Mouse (Mus musculus): ENCODE data around the gene Birc2. TPM values are rescaled to one million over a fixed set of nuclear protein-coding genes. Genes with fewer than 3 reads are reported as not detected.

The Birc2 gene
- polyA plus RNA-seq, 1 experiment from 2014 or later: 35.4 TPM

- no peak overlapping the region for H3K9ac ChIP-seq (ENCODE audit: low read depth, low read length)
- H3K36me3 ChIP-seq (ENCODE audit: control insufficient read depth, insufficient read depth, low read length): 0 out of 2 replicates have a peak, but pooled peaks cover 4% of the 10 kb centered on the region
- no peaks in the 10 kb centered on the region for H3K9me3 ChIP-seq (ENCODE audit: control insufficient read depth, low read length)
- H3K4me2 ChIP-seq (ENCODE audit: low read length): no peak overlapping the region
- ATAC-seq: no peak
- WGBS: 87% methylated on average over 9 of the region's 9 CpGs
- H3K27me3 ChIP-seq (replicated peaks; ENCODE audit: control insufficient read depth, insufficient read depth, low read length): no peaks in the 10 kb centered on the region
- no peak overlapping the region for H3K4me3 ChIP-seq (ENCODE audit: low read length)
- peaks cover 24% of the 10 kb centered on the region for H3K4me1 ChIP-seq (ENCODE audit: control insufficient read depth, insufficient read depth, low read depth, low read length)
- H3K27ac ChIP-seq (ENCODE audit: low read depth, low read length): no peak overlapping the region
Measured at GRCm38 (mm10) chr9:7829531-7830528, 7.0 kb downstream of the Birc2 start.

GRCm38 (mm10) chr9:7828706-7829105, 8.2 kb downstream of the Birc2 start:
- Histone ChIP-seq H3K4me2 (ENCODE audit: low read length) (no peak overlapping the region), H3K27me3 (replicated peaks; ENCODE audit: control insufficient read depth, insufficient read depth, low read length) (no peaks in the 10 kb centered on the region), H3K4me3 (ENCODE audit: low read length) (no peak overlapping the region), H3K27ac (ENCODE audit: low read depth, low read length) (no peak overlapping the region), H3K9me3 (ENCODE audit: control insufficient read depth, low read length) (no peaks in the 10 kb centered on the region), H3K36me3 (ENCODE audit: control insufficient read depth, insufficient read depth, low read length) (0 out of 2 replicates have a peak, but pooled peaks cover 4% of the 10 kb centered on the region), H3K4me1 (ENCODE audit: control insufficient read depth, insufficient read depth, low read depth, low read length) (peaks cover 20% of the 10 kb centered on the region), H3K9ac (ENCODE audit: low read depth, low read length) (no peak overlapping the region)
- WGBS: 94% methylated on average over 4 of the region's 4 CpGs
- ATAC-seq: no peak

- WGBS: 91% methylated on average over 5 of the region's 5 CpGs
- Histone ChIP-seq H3K36me3 (ENCODE audit: control insufficient read depth, insufficient read depth, low read length) (0 out of 2 replicates have a peak, but pooled peaks cover 2% of the 10 kb centered on the region), H3K4me1 (ENCODE audit: control insufficient read depth, insufficient read depth, low read depth, low read length) (0 out of 2 replicates have a peak, but pooled peaks cover 3% of the 10 kb centered on the region), H3K27me3 (replicated peaks; ENCODE audit: control insufficient read depth, insufficient read depth, low read length) (no peaks in the 10 kb centered on the region), H3K4me2 (ENCODE audit: low read length) (no peak overlapping the region), H3K27ac (ENCODE audit: low read depth, low read length) (no peak overlapping the region), H3K4me3 (ENCODE audit: low read length) (no peak overlapping the region), H3K9me3 (ENCODE audit: control insufficient read depth, low read length) (no peaks in the 10 kb centered on the region), H3K9ac (ENCODE audit: low read depth, low read length) (no peak overlapping the region)
- no peak for ATAC-seq
Measured at GRCm38 (mm10) chr9:7824916-7825315, 11.9 kb downstream of the Birc2 start.

- no peaks in the 10 kb centered on the region for H3K9me3 ChIP-seq (ENCODE audit: control insufficient read depth, low read length)
- no peaks in the 10 kb centered on the region for H3K4me1 ChIP-seq (ENCODE audit: control insufficient read depth, insufficient read depth, low read depth, low read length)
- H3K4me2 ChIP-seq (ENCODE audit: low read length): no peak overlapping the region
- ATAC-seq: no peak
- no peak overlapping the region for H3K4me3 ChIP-seq (ENCODE audit: low read length)
- no peaks in the 10 kb centered on the region for H3K27me3 ChIP-seq (replicated peaks; ENCODE audit: control insufficient read depth, insufficient read depth, low read length)
- no peak overlapping the region for H3K27ac ChIP-seq (ENCODE audit: low read depth, low read length)
- no peak overlapping the region for H3K9ac ChIP-seq (ENCODE audit: low read depth, low read length)
- WGBS: 83% methylated on average over 3 of the region's 3 CpGs
- H3K36me3 ChIP-seq (ENCODE audit: control insufficient read depth, insufficient read depth, low read length): peaks cover 9% of the 10 kb centered on the region
Measured at GRCm38 (mm10) chr9:7822758-7823157, 14.1 kb downstream of the Birc2 start.

DNA sequence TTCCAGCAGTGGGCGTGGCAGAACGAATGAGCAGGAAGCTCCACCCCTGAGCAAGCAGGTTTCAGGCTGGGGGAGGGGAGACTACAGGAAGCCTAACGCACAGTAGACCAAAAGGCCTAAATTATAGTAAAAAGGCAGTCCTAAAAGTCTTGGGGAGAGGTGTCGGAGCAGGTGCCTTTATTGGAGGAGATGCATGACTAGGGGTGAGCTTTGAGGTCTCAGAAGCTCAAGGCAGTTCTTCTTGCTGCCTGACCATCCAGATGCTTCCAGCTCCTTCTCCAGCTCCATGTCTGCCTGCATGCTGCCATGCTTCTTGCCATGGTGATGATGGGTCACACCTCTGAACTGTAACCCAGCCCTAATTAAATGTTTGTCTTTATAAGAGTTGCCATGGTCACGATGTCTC, 31.8 kb downstream of the Birc2 start:
- ATAC-seq: no peak
- Histone ChIP-seq H3K4me3 (ENCODE audit: low read length) (no peak overlapping the region), H3K27me3 (replicated peaks; ENCODE audit: control insufficient read depth, insufficient read depth, low read length) (no peaks in the 10 kb centered on the region), H3K27ac (ENCODE audit: low read depth, low read length) (no peak overlapping the region), H3K9ac (ENCODE audit: low read depth, low read length) (no peak overlapping the region), H3K9me3 (ENCODE audit: control insufficient read depth, low read length) (no peaks in the 10 kb centered on the region), H3K4me2 (ENCODE audit: low read length) (no peak overlapping the region), H3K4me1 (ENCODE audit: control insufficient read depth, insufficient read depth, low read depth, low read length) (no peaks in the 10 kb centered on the region), H3K36me3 (ENCODE audit: control insufficient read depth, insufficient read depth, low read length) (no peaks in the 10 kb centered on the region)
- 66% methylated on average over 4 of the region's 5 CpGs for WGBS

- Histone ChIP-seq H3K4me3 (ENCODE audit: low read length) (no peak overlapping the region), H3K27ac (ENCODE audit: low read depth, low read length) (no peak overlapping the region), H3K27me3 (replicated peaks; ENCODE audit: control insufficient read depth, insufficient read depth, low read length) (no peaks in the 10 kb centered on the region), H3K36me3 (ENCODE audit: control insufficient read depth, insufficient read depth, low read length) (no peaks in the 10 kb centered on the region), H3K4me1 (ENCODE audit: control insufficient read depth, insufficient read depth, low read depth, low read length) (no peaks in the 10 kb centered on the region), H3K9ac (ENCODE audit: low read depth, low read length) (no peak overlapping the region), H3K4me2 (ENCODE audit: low read length) (no peak overlapping the region), H3K9me3 (ENCODE audit: control insufficient read depth, low read length) (no peaks in the 10 kb centered on the region)
- ATAC-seq: no peak
- 97% methylated on average over 3 of the region's 3 CpGs for WGBS
Measured at GRCm38 (mm10) chr9:7798555-7798954, 38.3 kb downstream of the Birc2 start.

DNA sequence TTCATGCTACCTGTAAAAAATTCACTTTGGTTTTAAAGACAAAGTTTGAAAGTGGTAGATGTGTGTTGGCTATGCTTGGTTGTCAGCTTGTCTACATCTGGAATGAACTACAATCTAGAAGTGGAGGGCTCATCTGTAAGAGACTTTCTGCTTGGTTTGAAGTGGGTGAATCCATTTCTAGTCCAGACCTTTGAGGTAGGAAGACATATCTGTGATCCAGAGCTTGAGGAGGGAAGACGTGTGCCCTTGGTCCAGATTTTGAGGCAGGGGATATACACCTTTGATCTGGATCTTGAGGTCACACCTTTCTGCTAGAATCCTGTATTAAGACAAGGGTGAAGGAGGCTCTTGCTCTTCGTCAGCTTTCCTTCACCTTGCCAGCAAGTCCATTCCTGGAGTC, 39.3 kb downstream of the Birc2 start:
- H3K4me3 ChIP-seq (ENCODE audit: low read length): no peak overlapping the region
- 94% methylated on average over 2 of the region's 2 CpGs for WGBS
- no peaks in the 10 kb centered on the region for H3K4me1 ChIP-seq (ENCODE audit: control insufficient read depth, insufficient read depth, low read depth, low read length)
- no peaks in the 10 kb centered on the region for H3K27me3 ChIP-seq (replicated peaks; ENCODE audit: control insufficient read depth, insufficient read depth, low read length)
- no peak for ATAC-seq
- no peak overlapping the region for H3K27ac ChIP-seq (ENCODE audit: low read depth, low read length)
- H3K9me3 ChIP-seq (ENCODE audit: control insufficient read depth, low read length): no peaks in the 10 kb centered on the region
- H3K36me3 ChIP-seq (ENCODE audit: control insufficient read depth, insufficient read depth, low read length): no peaks in the 10 kb centered on the region
- H3K9ac ChIP-seq (ENCODE audit: low read depth, low read length): no peak overlapping the region
- H3K4me2 ChIP-seq (ENCODE audit: low read length): no peak overlapping the region

- no peaks in the 10 kb centered on the region for H3K36me3 ChIP-seq (ENCODE audit: control insufficient read depth, insufficient read depth, low read length)
- no peaks in the 10 kb centered on the region for H3K27me3 ChIP-seq (replicated peaks; ENCODE audit: control insufficient read depth, insufficient read depth, low read length)
- peak; percentile 48; the same call in 1 of the 2 replicates for ATAC-seq
- H3K4me1 ChIP-seq (ENCODE audit: control insufficient read depth, insufficient read depth, low read depth, low read length): no peaks in the 10 kb centered on the region
- H3K9ac ChIP-seq (ENCODE audit: low read depth, low read length): no peak overlapping the region
- WGBS: 51% methylated on average over 6 of the region's 6 CpGs
- no peak overlapping the region for H3K4me3 ChIP-seq (ENCODE audit: low read length)
- no peaks in the 10 kb centered on the region for H3K9me3 ChIP-seq (ENCODE audit: control insufficient read depth, low read length)
- H3K4me2 ChIP-seq (ENCODE audit: low read length): no peak overlapping the region
- H3K27ac ChIP-seq (ENCODE audit: low read depth, low read length): no peak overlapping the region
Measured at GRCm38 (mm10) chr9:7796129-7796864, 40.6 kb downstream of the Birc2 start.

GRCm38 (mm10) chr9:7795581-7795980, 41.3 kb downstream of the Birc2 start:
- Histone ChIP-seq H3K4me2 (ENCODE audit: low read length) (no peak overlapping the region), H3K4me3 (ENCODE audit: low read length) (no peak overlapping the region), H3K27me3 (replicated peaks; ENCODE audit: control insufficient read depth, insufficient read depth, low read length) (no peaks in the 10 kb centered on the region), H3K27ac (ENCODE audit: low read depth, low read length) (no peak overlapping the region), H3K4me1 (ENCODE audit: control insufficient read depth, insufficient read depth, low read depth, low read length) (no peaks in the 10 kb centered on the region), H3K9me3 (ENCODE audit: control insufficient read depth, low read length) (no peaks in the 10 kb centered on the region), H3K36me3 (ENCODE audit: control insufficient read depth, insufficient read depth, low read length) (no peaks in the 10 kb centered on the region), H3K9ac (ENCODE audit: low read depth, low read length) (no peak overlapping the region)
- ATAC-seq: no peak
